Mouse (Mus musculus) left cerebral cortex, postnatal 10 days (tissue): Measurements from ENCODE around the gene Atf4. TPM values are rescaled to one million over a fixed set of nuclear protein-coding genes. Genes with fewer than 3 reads are reported as not detected.
A peak's percentile ranks its signal among the peaks of the same experiment; 100 is the strongest.

Experiments
- DNase-seq, 2 experiments: peaks; one replicate each; pipeline ENCODE4 v3.0.0; 2021 to 2022; ENCODE audit warnings: low spot score in 2 of 2, mixed read lengths in 1 of 2; ENCODE audit errors: extremely low spot score in 1 of 2
- intact Hi-C: fragments of 180-260 bp; cut with DNase I; formaldehyde crosslinking; loops from one replicate; pipeline ENCODE4 v1.15.1; 2025
- total RNA-seq, 2 experiments: library from RNA; stranded (reverse); gene quantifications; 2 replicates each; pipeline ENCODE4 v1.2.3; 2021

Gene Atf4
- 100 to 1,000 TPM; 100 to 110 TPM for total RNA-seq

GRCm38 (mm10) chr15:80254847-80255645 lies at the start of gene Atf4:
Gene Atf4, plus strand, starts transcription at chr15:80255184.
- peak; percentile 99 for DNase-seq
- intact Hi-C loops = no loop called here

GRCm38 (mm10) chr15:80206057-80206565 lies 48.9 kb upstream of the Atf4 start:
- intact Hi-C loops = no loop called here
- DNase-seq = no peak

GRCm38 (mm10) chr15:80208446-80208845 lies 46.5 kb upstream of the Atf4 start:
- intact Hi-C loops = no loop called here
- no peak for DNase-seq

GRCm38 (mm10) chr15:80213688-80214087 lies 41.3 kb upstream of the Atf4 start:
- intact Hi-C loops = no loop called here
- no peak for DNase-seq

DNA sequence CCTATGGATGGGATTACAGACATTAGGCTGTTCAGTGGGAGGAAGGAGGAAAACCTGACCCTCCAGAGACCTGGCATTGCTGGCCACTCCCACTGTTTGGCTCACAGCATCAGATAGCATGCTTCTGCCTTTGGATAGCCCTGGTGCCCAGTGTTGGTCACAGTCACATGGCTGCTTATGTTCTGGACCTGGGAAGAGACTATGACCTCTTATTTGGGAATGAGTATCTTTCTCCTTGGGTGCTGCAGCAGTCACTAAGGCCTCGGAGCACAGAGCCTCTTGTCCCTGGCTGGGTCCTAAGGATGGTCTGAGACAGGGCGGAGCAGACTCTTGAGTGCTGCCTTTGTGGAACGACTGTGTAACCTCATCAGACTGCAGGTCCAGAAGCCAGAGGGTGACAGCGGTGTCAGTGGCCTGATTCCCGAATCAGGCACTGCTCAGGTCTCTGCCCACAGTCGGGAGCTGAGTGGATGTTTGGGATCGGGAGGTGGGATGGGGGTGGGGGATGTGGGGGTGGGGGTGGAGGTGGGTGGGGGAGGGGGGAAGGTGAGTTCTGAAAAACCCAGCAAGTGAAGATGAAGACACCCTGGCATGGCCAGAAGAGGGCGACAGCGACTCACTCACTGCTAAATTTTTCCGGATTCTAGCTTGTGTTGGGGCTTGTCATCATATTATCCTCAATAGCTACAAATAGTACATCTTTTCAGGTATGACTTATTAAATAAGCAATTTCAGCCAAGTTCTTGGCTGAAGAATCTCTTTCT lies 39.1 kb upstream of the Atf4 start:
- DNase-seq = peak in 1 of 2 experiments; percentile 53
- intact Hi-C loops = no loop called here

DNA sequence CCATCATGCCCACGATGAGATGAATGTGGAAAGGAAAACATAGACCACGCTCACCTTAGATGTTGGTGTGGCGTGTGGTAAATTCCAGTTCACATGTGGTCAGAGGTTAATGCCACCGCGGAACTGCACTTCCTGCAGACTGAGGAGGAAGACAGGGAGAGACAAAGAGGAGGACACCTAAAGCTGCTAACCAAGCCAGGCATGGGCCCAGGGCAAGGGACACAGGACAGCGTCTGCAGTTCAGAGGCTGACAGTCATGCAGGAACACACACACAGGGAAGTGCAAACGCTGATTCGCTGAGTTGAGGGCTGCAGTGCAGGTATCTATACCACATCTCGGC lies 38.5 kb upstream of the Atf4 start:
- intact Hi-C loops = no loop called here

GRCm38 (mm10) chr15:80217476-80217875 lies 37.5 kb upstream of the Atf4 start:
- intact Hi-C loops = no loop called here
- DNase-seq = no peak

More for the DNA sequence above, 38.5 kb upstream of the Atf4 start:
- DNase-seq = no peak

GRCm38 (mm10) chr15:80219211-80219610 lies 35.8 kb upstream of the Atf4 start:
- no peak for DNase-seq
- intact Hi-C loops = no loop called here

DNA sequence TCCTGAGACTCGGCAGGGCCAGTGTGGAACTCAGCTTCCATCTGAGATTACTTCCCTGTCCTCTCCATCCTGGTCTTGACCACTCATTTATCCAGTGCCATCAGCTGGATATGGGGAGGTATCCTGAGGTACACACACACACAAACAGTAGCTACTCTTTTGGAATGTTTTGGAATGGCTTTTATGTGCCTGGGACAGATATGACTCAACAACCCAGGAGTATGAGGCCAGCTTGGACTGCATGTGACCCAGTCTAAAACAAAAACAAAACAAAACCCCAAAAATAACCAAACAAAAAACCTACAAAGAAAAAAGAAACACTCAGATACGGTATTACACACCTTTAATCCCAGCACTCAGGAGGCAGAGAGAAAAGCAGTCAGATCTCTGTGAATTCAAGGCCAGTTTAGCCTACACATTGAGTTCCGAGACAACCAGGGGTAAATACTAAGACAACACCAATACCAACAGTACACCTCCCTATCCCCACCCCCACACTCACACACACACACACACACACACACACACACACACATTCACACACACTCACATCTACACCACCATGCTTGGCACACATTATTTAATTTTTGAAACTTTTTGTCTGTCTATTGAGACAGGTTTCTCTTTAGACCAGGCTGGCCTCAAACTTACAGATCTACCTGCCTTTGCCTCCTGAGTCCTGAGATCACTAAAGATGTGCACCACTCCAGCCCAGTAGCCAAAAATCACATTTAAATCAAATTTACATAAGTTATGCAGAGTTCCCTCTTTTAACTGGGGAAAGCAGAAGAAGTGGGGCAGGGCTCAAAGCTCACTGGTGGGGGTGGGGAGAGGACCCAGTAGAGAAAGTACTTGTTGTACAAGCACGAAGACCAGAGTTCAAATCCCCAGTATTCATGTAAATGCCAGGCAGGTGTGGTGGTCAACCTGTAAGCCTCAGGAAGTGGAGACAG lies 35.0 kb upstream of the Atf4 start:
- DNase-seq = no peak
- intact Hi-C loops = no loop called here

DNA sequence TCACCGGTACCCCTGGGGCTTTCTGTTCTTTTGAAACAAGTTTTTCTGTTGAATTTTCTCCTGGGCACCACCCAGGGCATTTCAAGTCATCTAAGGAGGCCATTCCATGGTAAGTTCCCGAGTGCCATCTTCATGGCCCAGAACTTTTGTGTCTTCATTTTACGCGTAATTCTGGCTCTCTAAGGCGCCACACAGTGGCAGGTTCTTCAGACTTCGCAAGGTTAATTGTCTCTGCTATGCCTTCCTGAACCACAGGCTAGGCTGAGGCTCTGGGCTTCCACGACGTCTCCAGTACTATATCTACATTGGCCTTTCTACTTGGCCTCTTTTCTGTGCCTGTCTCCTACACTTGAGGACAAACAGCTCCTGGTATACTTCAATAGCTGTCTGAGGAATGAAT lies 34.0 kb upstream of the Atf4 start:
- intact Hi-C loops = no loop called here
- DNase-seq = no peak

- no peak for DNase-seq
Measured at GRCm38 (mm10) chr15:80223751-80224150, 31.2 kb upstream of the Atf4 start.

GRCm38 (mm10) chr15:80225208-80225607 lies 29.8 kb upstream of the Atf4 start:
- intact Hi-C loops = no loop called here
- DNase-seq = peak; percentile 32 to 84

More at GRCm38 (mm10) chr15:80223751-80224150, 31.2 kb upstream of the Atf4 start:
- intact Hi-C loops = no loop called here

- intact Hi-C loops = no loop called here
Measured at GRCm38 (mm10) chr15:80225796-80226195, 29.2 kb upstream of the Atf4 start.

GRCm38 (mm10) chr15:80228071-80228800 lies 26.7 kb upstream of the Atf4 start:
- DNase-seq = no peak
- intact Hi-C loops = no loop called here

More at GRCm38 (mm10) chr15:80225796-80226195, 29.2 kb upstream of the Atf4 start:
- DNase-seq = peak in 1 of 2 experiments; percentile 59

DNA sequence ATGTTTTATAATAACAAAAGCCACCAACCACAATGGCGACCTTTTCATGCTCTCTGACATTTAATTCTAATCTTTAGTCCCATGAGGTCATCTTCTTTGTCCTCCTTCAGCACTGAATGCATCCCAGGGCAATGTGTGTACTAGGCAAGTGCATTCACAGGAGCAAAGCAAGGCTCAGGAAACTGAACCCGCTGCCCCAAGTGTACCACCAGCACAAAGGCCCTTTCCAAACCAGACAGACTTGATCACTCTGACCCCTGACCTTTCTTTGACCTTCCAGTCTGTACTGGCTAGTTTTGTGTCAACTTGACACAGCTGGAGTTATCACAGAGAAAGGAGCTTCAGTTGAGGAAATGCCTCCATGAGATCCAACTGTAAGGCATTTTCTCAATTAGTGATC lies 22.7 kb upstream of the Atf4 start:
- DNase-seq = no peak
- intact Hi-C loops = no loop called here

- no peak for DNase-seq
- intact Hi-C loops = no loop called here
Measured at GRCm38 (mm10) chr15:80233053-80233452, 21.9 kb upstream of the Atf4 start.

DNA sequence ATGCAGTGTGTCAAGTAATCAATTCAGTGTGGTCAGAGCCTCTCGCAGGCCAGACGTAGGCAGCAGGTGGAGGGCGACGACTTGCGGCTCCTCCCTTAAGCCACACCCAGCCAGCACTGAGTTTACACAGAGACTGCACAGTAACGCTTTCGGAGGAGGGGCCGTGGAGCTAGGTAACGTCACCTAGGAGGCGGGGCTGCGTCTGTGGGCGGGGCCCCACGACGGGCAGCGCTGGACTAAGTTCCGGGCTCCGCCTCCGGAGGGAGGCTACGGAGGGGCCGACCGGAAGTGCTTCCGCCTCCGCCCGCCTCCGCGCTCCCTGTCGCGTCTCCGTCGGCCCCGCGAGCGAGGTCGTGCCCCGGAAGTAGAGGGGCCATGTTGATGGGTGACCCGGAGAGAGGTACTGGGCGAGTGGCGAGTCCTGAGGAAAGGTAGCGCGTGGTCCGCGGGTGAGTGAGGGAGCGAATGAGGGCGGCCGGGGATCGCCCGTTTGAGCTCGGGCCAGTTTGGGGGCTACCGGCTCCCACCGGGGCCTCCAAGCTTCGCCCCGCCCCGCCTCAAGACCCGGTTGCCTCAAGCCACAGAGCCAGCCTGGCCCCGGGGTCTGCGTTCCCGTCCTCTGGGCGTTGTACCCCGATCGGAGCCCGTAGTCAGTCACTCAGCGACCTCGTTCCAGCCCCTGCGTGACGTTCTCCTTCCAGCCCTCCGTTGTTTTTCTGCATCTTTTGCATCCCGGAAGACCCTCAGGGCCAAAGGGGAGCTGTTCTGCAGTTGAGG lies 21.1 kb upstream of the Atf4 start, which contains the start of gene Mief1:
Mief1 (plus strand) TSS at position 286 of the 777 bp plus-strand sequence.
- intact Hi-C loops = no loop called here

More for the DNA sequence above, 21.1 kb upstream of the Atf4 start, which contains the start of gene Mief1:
- peak; percentile 93 to 99 for DNase-seq
